Mouse (Mus musculus) hindbrain, embryonic 16.5 days (tissue): ENCODE results near the gene Fam209. TPM values are rescaled to one million over a fixed set of nuclear protein-coding genes. Genes with fewer than 3 reads are reported as not detected.

ENCODE experiments used
- ATAC-seq: fragments of 200-750 bp; cut with Nextera tagmentation; 2 replicates; pipeline ENCODE4 v1.8.0; 2017; ENCODE audit warnings: moderate TSS enrichment, moderate library complexity
- H3K27ac ChIP-seq: fragments of 300-500 bp; sonication (generic); 2 replicates; pipeline ENCODE4 v1.5.1; 2014; ENCODE audit warnings: low read depth, mild to moderate bottlenecking, control low read depth, low read length, moderate library complexity
- H3K27me3 ChIP-seq: fragments of 300-500 bp; sonication (generic); replicated peaks from 2 replicates; pipeline ENCODE4 v1.6.1; 2014; ENCODE audit warnings: low read length; ENCODE audit not compliant: control insufficient read depth, insufficient read depth
- H3K36me3 ChIP-seq: fragments of 300-500 bp; sonication (generic); 2 replicates; pipeline ENCODE4 v1.6.1; 2014; ENCODE audit warnings: mild to moderate bottlenecking, low read length, moderate library complexity, mixed read lengths; ENCODE audit not compliant: control insufficient read depth, insufficient read depth
- H3K4me1 ChIP-seq: fragments of 300-500 bp; sonication (generic); 2 replicates; pipeline ENCODE4 v1.6.1; 2014; ENCODE audit warnings: low read depth, low read length; ENCODE audit not compliant: control insufficient read depth, insufficient read depth
- H3K4me2 ChIP-seq: fragments of 300-500 bp; sonication (generic); 2 replicates; pipeline ENCODE4 v1.6.1; 2014; ENCODE audit warnings: mild to moderate bottlenecking, low read length, control low read depth, moderate library complexity
- H3K4me3 ChIP-seq: fragments of 300-500 bp; sonication (generic); 2 replicates; pipeline ENCODE4 v1.5.1; 2014; ENCODE audit warnings: mild to moderate bottlenecking, low read length, control low read depth, moderate library complexity
- H3K9ac ChIP-seq: fragments of 300-500 bp; sonication (generic); 2 replicates; pipeline ENCODE4 v1.6.1; 2014; ENCODE audit warnings: low read depth, mild to moderate bottlenecking, control low read depth, low read length, moderate library complexity
- H3K9me3 ChIP-seq: fragments of 300-500 bp; sonication (generic); 2 replicates; pipeline ENCODE4 v1.6.1; 2014; ENCODE audit warnings: mild to moderate bottlenecking, low read length, moderate library complexity; ENCODE audit not compliant: control insufficient read depth
- WGBS: fragments of 180-500 bp; shearing (Covaris S2); extraction: QIAGEN DNeasy Blood & Tissue Kit; methylation state at CpG from one replicate; pipeline ENCODE4 v1.1.7; 2014; 5-methylcytosine and 5-hydroxymethylcytosine counted together
- polyA plus RNA-seq: library from polyadenylated mRNA; unstranded; fragments of >200 nt; fragmentation: Nextera tagmentation; extraction: Ambion mirVana; gene quantifications from 2 replicates; pipeline ENCODE4 v1.2.1, GENCODE M21; 2015

Gene Fam209
- 0.24 and 0.31 TPM in 2 replicates for polyA plus RNA-seq

GRCm38 (mm10) chr2:172472318-172472717 is at the start of gene Fam209:
Fam209 (plus strand) TSS chr2:172472520.
- H3K27ac ChIP-seq: 0 out of 2 replicates have a peak within 1 kb of the TSS, but pooled peaks have one; percentile 16
- H3K4me1 ChIP-seq: peaks cover 3% of the 10 kb centered on the region; the same call in 1 of the 2 replicates
- H3K9ac ChIP-seq: no peak within 1 kb of the TSS
- no peak for ATAC-seq
- peaks cover 9% of the 10 kb centered on the region; the same call in 1 of the 2 replicates for H3K36me3 ChIP-seq
- 77% methylated on average over 11 of the region's 11 CpGs for WGBS
- no peak within 1 kb of the TSS for H3K4me3 ChIP-seq
- H3K4me2 ChIP-seq: no peak within 1 kb of the TSS
- 0 out of 2 replicates have a peak, but pooled peaks cover 2% of the 10 kb centered on the region for H3K27me3 ChIP-seq
- no peaks in the 10 kb centered on the region for H3K9me3 ChIP-seq

GRCm38 (mm10) chr2:172430609-172431008 is 41.7 kb upstream of the Fam209 start:
- 55% methylated on average over 1 of the region's 1 CpGs for WGBS
- Histone ChIP-seq H3K9me3 (no peaks in the 10 kb centered on the region), H3K4me3 (no peak overlapping the region), H3K4me2 (no peak overlapping the region), H3K27me3 (no peaks in the 10 kb centered on the region), H3K9ac (no peak overlapping the region), H3K4me1 (no peaks in the 10 kb centered on the region), H3K36me3 (no peaks in the 10 kb centered on the region), H3K27ac (no peak overlapping the region)
- ATAC-seq: no peak

- no peaks in the 10 kb centered on the region for H3K4me1 ChIP-seq
- no peak overlapping the region for H3K4me2 ChIP-seq
- no peak for ATAC-seq
- 56% methylated on average over 5 of the region's 5 CpGs for WGBS
- H3K9ac ChIP-seq: no peak overlapping the region
- H3K27me3 ChIP-seq: no peaks in the 10 kb centered on the region
- no peaks in the 10 kb centered on the region for H3K9me3 ChIP-seq
- no peak overlapping the region for H3K4me3 ChIP-seq
- no peak overlapping the region for H3K27ac ChIP-seq
- H3K36me3 ChIP-seq: no peaks in the 10 kb centered on the region
These were observed 38.6 kb upstream of the Fam209 start for GRCm38 (mm10) chr2:172433746-172434145.

- Histone ChIP-seq H3K9ac (no peak overlapping the region), H3K36me3 (no peaks in the 10 kb centered on the region), H3K4me3 (no peak overlapping the region), H3K9me3 (no peaks in the 10 kb centered on the region), H3K4me1 (peaks cover 19% of the 10 kb centered on the region), H3K27me3 (no peaks in the 10 kb centered on the region), H3K4me2 (no peak overlapping the region), H3K27ac (no peak overlapping the region)
- no peak for ATAC-seq
- 68% methylated on average over 16 of the region's 16 CpGs for WGBS
These were observed 34.9 kb upstream of the Fam209 start for GRCm38 (mm10) chr2:172437371-172437952.

- Histone ChIP-seq H3K9me3 (no peaks in the 10 kb centered on the region), H3K36me3 (no peaks in the 10 kb centered on the region), H3K27ac (peak within 1 kb of the TSS; percentile 75), H3K4me1 (peaks cover 22% of the 10 kb centered on the region), H3K27me3 (no peaks in the 10 kb centered on the region), H3K9ac (peak within 1 kb of the TSS; percentile 66), H3K4me2 (peak within 1 kb of the TSS; percentile 80), H3K4me3 (peak within 1 kb of the TSS; percentile 65)
- WGBS: 2% methylated on average over 35 of the region's 35 CpGs
- peak; percentile 98 for ATAC-seq
These were observed 32.3 kb upstream of the Fam209 start, which contains the start of gene Rtf2 for GRCm38 (mm10) chr2:172439843-172440639. Rtf2 (plus strand) TSS chr2:172440556.

- H3K9me3 ChIP-seq: no peaks in the 10 kb centered on the region
- H3K4me3 ChIP-seq: peak overlapping the region; percentile 65
- peaks cover under 1% of the 10 kb centered on the region; the same call in 1 of the 2 replicates for H3K36me3 ChIP-seq
- H3K9ac ChIP-seq: peak overlapping the region; percentile 66
- peak overlapping the region; percentile 60; the same call in 1 of the 2 replicates for H3K27ac ChIP-seq
- H3K4me1 ChIP-seq: peaks cover 22% of the 10 kb centered on the region
- 0% methylated on average over 21 of the region's 21 CpGs for WGBS
- H3K4me2 ChIP-seq: peak overlapping the region; percentile 80
- H3K27me3 ChIP-seq: no peaks in the 10 kb centered on the region
- peak; percentile 78 for ATAC-seq
These were observed 31.7 kb upstream of the Fam209 start for GRCm38 (mm10) chr2:172440640-172441005.

GRCm38 (mm10) chr2:172441176-172441575 is 31.1 kb upstream of the Fam209 start:
- 34% methylated on average over 6 of the region's 6 CpGs for WGBS
- Histone ChIP-seq H3K27ac (no peak overlapping the region), H3K4me3 (peak overlapping the region; percentile 65), H3K4me2 (peak overlapping the region; percentile 80), H3K27me3 (no peaks in the 10 kb centered on the region), H3K36me3 (peaks cover 6% of the 10 kb centered on the region), H3K9me3 (no peaks in the 10 kb centered on the region), H3K4me1 (peaks cover 22% of the 10 kb centered on the region), H3K9ac (peak overlapping the region; percentile 66)
- ATAC-seq: no peak

- no peak for ATAC-seq
- H3K36me3 ChIP-seq: peaks cover 41% of the 10 kb centered on the region
- H3K9me3 ChIP-seq: no peaks in the 10 kb centered on the region
- H3K4me3 ChIP-seq: no peak overlapping the region
- H3K9ac ChIP-seq: no peak overlapping the region
- WGBS: 92% methylated on average over 4 of the region's 4 CpGs
- no peaks in the 10 kb centered on the region for H3K27me3 ChIP-seq
- H3K4me1 ChIP-seq: peaks cover 16% of the 10 kb centered on the region
- no peak overlapping the region for H3K27ac ChIP-seq
- H3K4me2 ChIP-seq: no peak overlapping the region
These were observed 26.7 kb upstream of the Fam209 start for GRCm38 (mm10) chr2:172445617-172446016.

- ATAC-seq: no peak
- peaks cover 3% of the 10 kb centered on the region; the same call in 1 of the 2 replicates for H3K4me1 ChIP-seq
- no peaks in the 10 kb centered on the region for H3K27me3 ChIP-seq
- WGBS: 90% methylated on average over 6 of the region's 6 CpGs
- H3K27ac ChIP-seq: no peak overlapping the region
- no peak overlapping the region for H3K4me3 ChIP-seq
- no peaks in the 10 kb centered on the region for H3K9me3 ChIP-seq
- H3K9ac ChIP-seq: no peak overlapping the region
- no peak overlapping the region for H3K4me2 ChIP-seq
- peaks cover 43% of the 10 kb centered on the region for H3K36me3 ChIP-seq
These were observed 25.0 kb upstream of the Fam209 start for GRCm38 (mm10) chr2:172447317-172447716.
